Mouse (Mus musculus) C2C12 (cell line): Measurements from ENCODE around the gene Sdha.

Source experiments
- CTCF ChIP-seq: IDR thresholded peaks from one replicate; pipeline ENCODE4 v1.5.1; 2011; ENCODE audit not compliant: control insufficient read depth, insufficient read depth, insufficient read length
- MAX ChIP-seq: IDR thresholded peaks from one replicate; pipeline ENCODE4 v1.6.1; 2011; ENCODE audit warnings: mild to moderate bottlenecking, control low read depth
- USF1 ChIP-seq: IDR thresholded peaks from one replicate; pipeline ENCODE4 v1.6.1; 2011; ENCODE audit warnings: low read depth, mild to moderate bottlenecking, control low read depth, moderate library complexity

DNA sequence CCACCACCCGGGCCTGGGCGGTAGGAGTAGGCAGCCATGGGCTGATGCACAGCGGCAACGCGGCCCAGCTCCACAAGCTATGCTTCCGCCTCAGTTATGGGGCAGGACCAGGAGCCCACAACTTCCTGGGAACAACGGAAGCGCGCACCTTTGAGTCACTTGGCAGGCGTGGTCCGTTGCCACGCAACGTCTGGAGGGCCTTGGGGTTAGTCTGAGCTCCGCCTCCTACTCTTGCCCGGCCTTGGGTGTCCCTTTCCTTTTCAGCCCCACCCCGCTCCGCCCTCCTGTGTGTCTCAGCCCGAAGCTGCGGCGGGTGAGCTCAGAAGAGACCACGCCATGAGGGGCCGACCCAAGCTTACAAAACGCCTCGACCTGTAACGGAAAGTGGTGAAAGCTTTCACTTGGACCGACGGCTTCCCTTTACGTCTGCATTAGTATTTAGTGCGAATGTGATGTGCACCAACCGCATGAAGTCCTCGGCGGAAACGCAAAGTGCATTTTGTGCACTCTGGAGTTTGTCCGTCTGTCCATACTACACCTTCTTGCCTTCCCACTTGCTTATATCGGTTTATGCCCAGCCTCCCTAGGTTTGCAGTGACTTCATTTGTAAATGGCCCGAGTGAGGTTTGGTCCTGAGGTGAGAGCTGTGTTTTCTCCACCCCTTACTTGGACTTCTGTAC is 32.8 kb downstream of the Sdha start, which contains the start of gene Pdcd6:
- TF ChIP-seq USF1, result no peak
- TF ChIP-seq CTCF, result no peak
- no peak for TF ChIP-seq MAX
